In the genomic region with DNA sequence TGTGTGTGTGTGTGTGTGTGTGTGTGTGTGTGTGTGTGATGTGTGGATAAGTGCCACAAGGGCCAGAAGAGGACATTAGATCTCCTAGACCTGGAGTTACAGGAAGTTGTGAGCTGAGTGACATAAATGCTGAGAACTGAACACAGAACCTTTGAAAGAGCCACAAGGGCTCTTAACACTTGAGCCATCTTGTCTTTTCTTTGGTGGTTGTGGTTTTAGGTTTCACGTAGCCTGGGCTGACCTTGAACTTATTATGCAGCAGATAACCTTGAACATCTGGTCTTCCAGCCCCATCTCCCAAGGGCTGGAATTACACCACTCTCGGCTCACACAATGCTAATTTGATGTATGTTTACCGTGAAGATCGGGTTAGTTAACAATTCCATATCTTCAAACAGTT, we compare ENCODE assay signal across 26 mouse cellular contexts. TPM values are rescaled to one million over a fixed set of nuclear protein-coding genes. Genes with fewer than 3 reads are reported as not detected.
A peak's percentile ranks its signal among the peaks of the same experiment; 100 is the strongest.
DNase-seq lines count a peak whose midpoint lies in the region; ATAC-seq and TF ChIP-seq lines count a peak whose summit lies in the region.
"Had no signal": no experiment of that assay in that cellular context is flagged by ENCODE, and none has a peak within 500 bp of the region (broad histone marks: within the 10 kb centered on the region; RNA-seq: fewer than 3 reads in every experiment).

No protein-coding gene starts in this region.

- no peak overlapping the region; a peak in 1 of 4 replicates for H3K4me3 ChIP-seq in MEL (ENCODE audit: control insufficient read depth in 1 of 2, insufficient read depth in 1 of 2, low read depth in 2 of 2, low read length in 2 of 2)

- no peak overlapping the region for H3K27ac ChIP-seq in MEL (ENCODE audit: control insufficient read depth, low read depth, low read length)

- no peak for TF ChIP-seq CTCF in MEL (IDR thresholded peaks at IDR 0.05 in 2 of 3, conservative IDR thresholded peaks at IDR 0.05 in 1 of 3; ENCODE audit: control insufficient read depth in 1 of 3, insufficient read depth in 1 of 3, low read depth in 2 of 3, low read length in 3 of 3, poor library complexity in 1 of 3, severe bottlenecking in 1 of 3)

- no peak overlapping the region for H3K9ac ChIP-seq in MEL (ENCODE audit: control insufficient read depth, low read depth, low read length, poor library complexity, severe bottlenecking)

- H3K36me3 ChIP-seq in MEL (ENCODE audit: control insufficient read depth in 1 of 2, insufficient read depth in 2 of 2, low read length in 2 of 2), result peaks cover 0 to 14% of the 10 kb centered on the region in 2 experiments; a peak in 2 of 4 replicates
- H3K36me3 ChIP-seq: G1E had no signal

- peaks cover 4 to 12% of the 10 kb centered on the region in 2 experiments; a peak in 3 of 4 replicates for H3K4me1 ChIP-seq in MEL (ENCODE audit: control insufficient read depth in 1 of 2, insufficient read depth in 2 of 2, low read length in 2 of 2)

- no peaks in the 10 kb centered on the region for H3K79me2 ChIP-seq in MEL (ENCODE audit: control insufficient read depth, insufficient read depth, low read length, poor library complexity)

- TF ChIP-seq POLR2A in MEL (IDR thresholded peaks at IDR 0.05; ENCODE audit: control insufficient read depth in 1 of 2, insufficient read depth in 1 of 2, low read depth in 1 of 2, low read length in 2 of 2, poor library complexity in 1 of 2), result no peak

- H3K9me3 ChIP-seq in MEL (replicated peaks; ENCODE audit: insufficient read depth, low read length), result no peaks in the 10 kb centered on the region
- H3K9me3 ChIP-seq: G1E had no signal

- TF ChIP-seq RAD21 in MEL (IDR thresholded peaks at IDR 0.05; ENCODE audit: low read depth, low read length), result no peak

- TF ChIP-seq EP300 in MEL (IDR thresholded peaks at IDR 0.05; ENCODE audit: low read depth in 1 of 2, low read length in 2 of 2), result no peak

- DNase-seq in 416B (ENCODE audit: low read depth), result peak; percentile 63
- peak; percentile 65 for DNase-seq in MEL (ENCODE audit: low read depth, low spot score)
- peak; percentile 62 for DNase-seq in MEL-GATA-1-ER (ENCODE audit: extremely low read depth, low read depth)
- DNase-seq in R1 (ENCODE audit: low read depth, low spot score), result peak; percentile 14
- DNase-seq in retina, postnatal 1 day, result no peak
- DNase-seq in cerebellum, adult 9-11 months, result no peak
- DNase-seq in adrenal gland, adult 18-20 months (ENCODE audit: low spot score in 2 of 2), result no peak
- DNase-seq: adrenal gland, adult 2 months; adrenal gland, adult 8-10 months; adrenal gland, postnatal 10 days; adrenal gland, postnatal 14 days; adrenal gland, postnatal 25 days; adrenal gland, postnatal 36 days; B cell, adult 2 months; cerebellum, adult 11 months; cerebellum, adult 11-12 months; cerebellum, adult 18-20 months; cerebellum, adult 2 months; cerebellum, adult 8-10 months; cerebellum, adult 9-10 months; cerebellum, postnatal 10 days had no signal

- H3K27me3 ChIP-seq in MEL (ENCODE audit: control insufficient read depth in 1 of 2, insufficient read depth in 2 of 2, low read length in 2 of 2), result no peaks in the 10 kb centered on the region
- H3K27me3 ChIP-seq: CH12.LX had no signal

- no peak for ATAC-seq in frontal cortex, adult (ENCODE audit: low TSS enrichment)
- ATAC-seq: activated CD4-positive, CD25-positive, alpha-beta regulatory T cell, adult 4 months; Patski had no signal

TF ChIP-seq in MEL, 35 proteins besides CTCF, POLR2A, EP300 and RAD21:
- no peak for TF ChIP-seq ZMIZ1 (IDR thresholded peaks at IDR 0.05; ENCODE audit: low read depth, low read length)
- TF ChIP-seq UBTF (IDR thresholded peaks at IDR 0.05; ENCODE audit: borderline replicate concordance, insufficient read depth, low read depth, low read length), result no peak
- 0 out of 2 replicates have a peak, but pooled peaks have one; percentile 2 for TF ChIP-seq GATA1 (IDR thresholded peaks at IDR 0.05; ENCODE audit: low read depth, low read length)
- TF ChIP-seq TAL1 (IDR thresholded peaks at IDR 0.05; ENCODE audit: low read length), result peak; percentile 51
- no peak for TF ChIP-seq RCOR1 (IDR thresholded peaks at IDR 0.05; ENCODE audit: low read depth, low read length)
- TF ChIP-seq MYB (IDR thresholded peaks at IDR 0.05; ENCODE audit: low read depth, low read length), result no peak
- TF ChIP-seq ZNF384 (IDR thresholded peaks at IDR 0.05; ENCODE audit: low read depth, low read length), result no peak

RNA-seq across cellular contexts. Expression of a gene that starts 48.2 kb away (rescaled TPM):
- 114 and 118 TPM in 2 replicates for total RNA-seq in MEL (2012; rRNA removed)
- 100 to 1,000 TPM in 1 of 2 experiments, 10 to 100 TPM in 1; 34.3 to 103 TPM for polyA plus RNA-seq in MEL (2012; ENCODE audit: insufficient read depth in 1 of 2, insufficient read length in 2 of 2, low read depth in 1 of 2, low replicate concordance in 2 of 2, missing spikeins in 1 of 2)
- total RNA-seq in adrenal gland, adult 18-20 months (2021), result 100 to 1,000 TPM; 150 to 191 TPM

Comparison
In these comparisons a context has a peak if more than half of its experiments do, and no peak if none do; other contexts are left out.
1. DNase-seq: peak in 416B (single experiment), MEL (single experiment), MEL-GATA-1-ER (single experiment) and R1 (single experiment); none in retina, postnatal 1 day (single experiment), cerebellum, adult 9-11 months (single experiment) and adrenal gland, adult 18-20 months (0 of 2).